Mouse (Mus musculus): ENCODE measurements at regions not wholly inside any gene's neighbourhood (a gene's known extent, or its start where the extent isn't known, plus 50 kb on each side); places are given as distances from the start of the nearest gene placed in this dataset.

GRCm38 (mm10) chr19:60384721-60385120, 83.4 kb downstream of the Prlhr start:
- no peak for TF ChIP-seq CTCF (IDR thresholded peaks at IDR 0.05; ENCODE audit: low read depth)
- TF ChIP-seq EP300 (IDR thresholded peaks at IDR 0.05; ENCODE audit: low read depth) = no peak

Measured in liver, postnatal 0 days (tissue).